Mouse (Mus musculus) forebrain, postnatal 0 days (tissue): Measurements from ENCODE around the gene Picalm. TPM values are rescaled to one million over a fixed set of nuclear protein-coding genes. Genes with fewer than 3 reads are reported as not detected.

ENCODE experiments used
- ATAC-seq: fragments of 200-750 bp; cut with Nextera tagmentation; 2 replicates; pipeline ENCODE4 v1.8.0; 2017; ENCODE audit warnings: mild to moderate bottlenecking, moderate library complexity
- DNase-seq: peaks from one replicate; pipeline ENCODE4 v3.0.0-alpha.2; 2015
- H3K27ac ChIP-seq: fragments of 300-500 bp; sonication (generic); 2 replicates; pipeline ENCODE4 v1.5.1; 2014; ENCODE audit warnings: low read depth, mild to moderate bottlenecking, antibody characterized with exemption, low read length, moderate library complexity, mixed read lengths
- H3K27me3 ChIP-seq: fragments of 300-500 bp; sonication (generic); 2 replicates; pipeline ENCODE4 v1.6.1; 2014; ENCODE audit warnings: mild to moderate bottlenecking, low read length, mixed read lengths; ENCODE audit not compliant: insufficient read depth
- H3K36me3 ChIP-seq: fragments of 300-500 bp; sonication (generic); 2 replicates; pipeline ENCODE4 v1.6.1; 2014; ENCODE audit warnings: mild to moderate bottlenecking, moderate library complexity; ENCODE audit not compliant: insufficient read depth
- H3K4me1 ChIP-seq: fragments of 300-500 bp; sonication (generic); 2 replicates; pipeline ENCODE4 v1.6.1; 2014; ENCODE audit warnings: antibody characterized with exemption; ENCODE audit not compliant: insufficient read depth
- H3K4me2 ChIP-seq: fragments of 300-500 bp; sonication (generic); 2 replicates; pipeline ENCODE4 v1.6.1; 2014; ENCODE audit warnings: low read depth, mild to moderate bottlenecking, moderate library complexity
- H3K4me3 ChIP-seq: fragments of 300-500 bp; sonication (generic); 2 replicates; pipeline ENCODE4 v1.5.1; 2014; ENCODE audit warnings: low read depth, low read length, mixed read lengths
- H3K9ac ChIP-seq: fragments of 300-500 bp; sonication (generic); 2 replicates; pipeline ENCODE4 v1.6.1; 2014; ENCODE audit warnings: mild to moderate bottlenecking
- H3K9me3 ChIP-seq: fragments of 300-500 bp; sonication (generic); 2 replicates; pipeline ENCODE4 v1.6.1; 2016; ENCODE audit warnings: low read length
- CTCF ChIP-seq: sonication (generic); IDR thresholded peaks from 2 replicates; pipeline ENCODE4 v1.5.1; 2016; ENCODE audit warnings: antibody characterized with exemption, control low read depth, low read depth
- WGBS: fragments of 180-500 bp; shearing (Covaris S2); extraction: QIAGEN DNeasy Blood & Tissue Kit; methylation state at CpG from one replicate; pipeline ENCODE4 v1.1.7; 2014; 5-methylcytosine and 5-hydroxymethylcytosine counted together
- polyA plus RNA-seq: library from polyadenylated mRNA; unstranded; fragments of >200 nt; fragmentation: Nextera tagmentation; extraction: Ambion mirVana; gene quantifications from 2 replicates; pipeline ENCODE4 v1.2.1, GENCODE M21; 2015
- total RNA-seq: library from RNA; depleted of rRNA; stranded (reverse); fragments of >200 nt; gene quantifications from 2 replicates; pipeline ENCODE4 v1.2.3, GENCODE M21; 2014; rRNA removed

Gene Picalm
- 211 and 242 TPM in 2 replicates for total RNA-seq
- 16.5 and 21.2 TPM in 2 replicates for polyA plus RNA-seq

DNA sequence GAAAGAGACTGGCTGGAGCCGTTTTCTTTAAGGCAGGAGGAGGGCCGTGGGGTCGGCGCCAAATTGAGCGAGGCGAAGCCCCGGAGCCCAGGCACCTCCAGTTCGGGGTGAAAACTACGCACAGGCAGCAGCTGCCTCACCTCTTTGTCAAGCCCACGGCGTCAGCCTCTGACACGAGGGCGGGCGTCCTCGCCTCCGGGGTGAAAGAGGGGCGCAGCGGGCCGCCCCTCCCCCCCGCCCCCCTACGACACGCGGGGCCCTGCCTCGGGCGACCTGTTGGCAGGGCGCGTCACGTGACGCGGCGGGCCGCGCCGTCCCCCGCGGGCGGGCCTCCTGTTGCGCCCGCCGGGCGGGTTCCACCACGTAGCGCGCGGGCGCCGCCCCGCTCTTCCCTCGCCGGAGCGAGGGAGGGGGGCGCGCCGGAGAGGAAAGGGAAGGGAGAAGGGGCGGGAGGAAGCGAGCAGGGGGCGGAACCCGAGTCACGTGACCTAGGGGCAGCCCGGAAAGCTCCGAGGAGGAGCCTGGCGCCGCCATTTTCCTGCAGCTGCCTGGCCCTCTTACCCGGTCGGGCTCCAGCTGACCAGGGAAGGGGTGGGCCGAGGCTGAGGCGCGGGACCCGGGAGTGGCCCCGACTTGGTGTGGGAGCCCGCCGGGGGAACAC is at the start of gene Picalm:
Gene Picalm, plus strand, starts transcription at position 482 of the 661 bp plus-strand sequence.
- Histone ChIP-seq H3K36me3 (no peaks in the 10 kb centered on the region), H3K27me3 (no peaks in the 10 kb centered on the region), H3K4me2 (peak within 1 kb of the TSS; percentile 76), H3K27ac (peak within 1 kb of the TSS; percentile 98), H3K9me3 (no peaks in the 10 kb centered on the region), H3K9ac (peak within 1 kb of the TSS; percentile 96), H3K4me1 (0 out of 2 replicates have a peak, but pooled peaks cover 4% of the 10 kb centered on the region), H3K4me3 (peak within 1 kb of the TSS; percentile 97)
- 3% methylated on average over 48 of the region's 72 CpGs for WGBS
- ATAC-seq: peak; percentile 92
- no peak for TF ChIP-seq CTCF
- DNase-seq: peak; percentile 98

DNA sequence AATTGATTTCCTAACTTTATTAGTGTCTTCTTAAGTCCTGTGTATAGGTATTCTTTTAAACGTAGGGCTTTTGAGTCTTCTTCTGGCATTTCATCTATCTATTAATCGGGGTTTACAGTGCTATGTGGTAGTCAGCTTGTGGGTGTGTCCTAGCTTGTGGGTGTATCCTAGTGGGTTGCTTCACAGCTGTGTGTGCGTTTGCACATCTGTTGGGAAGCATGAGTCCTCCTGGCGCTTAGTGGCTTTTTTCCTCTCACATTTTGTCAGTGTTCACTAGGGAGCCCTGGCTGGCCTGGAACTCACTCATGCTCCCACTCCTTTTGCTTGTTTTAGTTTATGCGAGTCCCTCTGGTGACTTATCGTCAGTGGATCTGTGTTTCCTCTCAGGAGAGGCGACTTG is 46.2 kb upstream of the Picalm start:
- H3K4me1 ChIP-seq: no peaks in the 10 kb centered on the region
- DNase-seq: no peak
- H3K9me3 ChIP-seq: no peaks in the 10 kb centered on the region
- no peak for TF ChIP-seq CTCF
- ATAC-seq: no peak
- H3K27me3 ChIP-seq: no peaks in the 10 kb centered on the region
- WGBS: 83% methylated on average over 7 of the region's 7 CpGs
- no peak overlapping the region for H3K4me2 ChIP-seq
- no peak overlapping the region for H3K9ac ChIP-seq
- H3K4me3 ChIP-seq: no peak overlapping the region
- no peak overlapping the region for H3K27ac ChIP-seq
- no peaks in the 10 kb centered on the region for H3K36me3 ChIP-seq

DNA sequence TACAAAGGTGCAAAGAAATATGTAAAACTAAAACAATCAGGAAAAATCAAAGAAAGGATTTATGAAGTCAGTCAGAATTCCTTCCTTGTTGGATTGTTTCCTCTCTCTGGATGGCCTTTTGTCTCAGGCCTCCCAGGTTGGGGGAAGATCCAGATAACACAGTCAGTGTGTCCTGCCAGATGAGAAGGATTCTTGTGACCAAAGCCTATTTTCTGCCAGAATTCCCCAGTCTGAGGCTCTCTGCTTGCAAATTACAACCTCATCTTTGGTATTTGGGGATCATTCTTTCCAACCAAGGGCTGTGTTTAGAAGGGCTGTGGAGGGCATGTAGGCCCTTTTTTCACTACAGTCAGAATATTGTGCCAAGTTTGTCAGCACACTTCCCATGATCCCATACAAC is 45.5 kb upstream of the Picalm start:
- no peak for ATAC-seq

DNA sequence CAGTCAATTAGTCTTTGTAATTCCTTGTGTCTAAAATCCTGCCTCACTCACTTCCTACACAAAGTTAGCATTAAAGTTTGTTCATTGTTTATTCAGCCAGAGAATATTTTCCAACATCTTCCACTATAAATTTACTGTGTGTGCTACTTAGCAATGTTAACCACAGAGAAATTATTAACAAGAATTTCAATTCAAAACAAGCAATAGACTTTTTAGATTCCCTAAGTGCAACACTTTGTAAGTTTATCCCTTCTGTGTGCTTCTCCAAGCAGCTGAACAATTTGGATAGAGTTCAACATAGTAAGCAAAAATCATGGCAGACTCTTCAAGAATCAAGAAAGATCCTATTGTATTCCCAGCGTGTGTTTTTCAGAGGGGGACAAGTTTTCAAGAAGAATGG is 44.3 kb upstream of the Picalm start:
- Histone ChIP-seq H3K4me2 (no peak overlapping the region), H3K36me3 (no peaks in the 10 kb centered on the region), H3K4me3 (no peak overlapping the region), H3K27me3 (no peaks in the 10 kb centered on the region), H3K9ac (no peak overlapping the region), H3K9me3 (no peaks in the 10 kb centered on the region), H3K4me1 (no peaks in the 10 kb centered on the region), H3K27ac (no peak overlapping the region)
- no peak for ATAC-seq
- no peak for TF ChIP-seq CTCF
- WGBS: 17% methylated on average over 1 of the region's 1 CpGs
- no peak for DNase-seq

More for the DNA sequence above, 45.5 kb upstream of the Picalm start:
- Histone ChIP-seq H3K27me3 (no peaks in the 10 kb centered on the region), H3K4me2 (no peak overlapping the region), H3K4me1 (no peaks in the 10 kb centered on the region), H3K36me3 (no peaks in the 10 kb centered on the region), H3K9ac (no peak overlapping the region), H3K27ac (no peak overlapping the region), H3K4me3 (no peak overlapping the region), H3K9me3 (no peaks in the 10 kb centered on the region)
- no peak for TF ChIP-seq CTCF
- no peak for DNase-seq

DNA sequence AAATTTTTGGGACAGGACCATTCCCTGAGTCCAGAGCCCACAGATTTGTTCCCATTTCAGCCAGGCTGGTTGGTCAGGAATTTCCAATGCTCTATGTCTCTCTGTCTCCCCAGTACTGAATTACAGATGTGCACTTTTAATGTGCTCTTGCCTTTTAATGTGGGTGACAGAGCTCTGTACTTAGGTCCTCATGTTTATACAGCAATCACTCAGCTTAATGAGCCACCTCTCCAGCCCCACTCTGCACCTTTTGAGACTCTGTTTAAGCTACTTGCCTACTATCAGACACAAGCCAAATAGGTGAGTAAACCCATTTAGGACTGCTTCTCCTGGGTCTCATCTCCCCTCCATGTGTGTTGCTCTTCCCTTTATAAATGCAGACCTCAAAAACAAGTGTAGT is 43.2 kb upstream of the Picalm start:
- Histone ChIP-seq H3K27ac (no peak overlapping the region), H3K9me3 (no peaks in the 10 kb centered on the region), H3K36me3 (no peaks in the 10 kb centered on the region), H3K4me2 (no peak overlapping the region), H3K4me1 (no peaks in the 10 kb centered on the region), H3K27me3 (no peaks in the 10 kb centered on the region), H3K4me3 (no peak overlapping the region), H3K9ac (no peak overlapping the region)
- DNase-seq: no peak
- no peak for TF ChIP-seq CTCF
- ATAC-seq: no peak

DNA sequence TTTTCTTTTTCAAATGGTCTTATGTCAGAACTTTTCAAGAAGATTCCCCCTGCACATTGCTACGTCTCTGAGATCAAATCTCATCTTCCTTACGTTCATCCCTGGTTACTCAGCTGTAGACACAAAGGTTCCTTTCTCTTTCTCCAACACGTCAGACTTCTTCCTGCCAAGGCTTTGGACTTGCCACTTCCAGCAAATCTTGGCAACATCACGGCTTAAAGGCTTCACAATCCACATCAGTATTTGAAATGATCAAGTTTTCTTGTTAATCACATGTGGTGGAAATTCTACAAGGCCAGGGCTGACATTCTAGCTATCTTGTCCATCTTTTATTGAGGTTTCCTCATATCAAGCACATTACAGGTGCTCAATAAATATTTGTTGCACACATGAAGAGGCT is 39.0 kb upstream of the Picalm start:
- no peaks in the 10 kb centered on the region for H3K9me3 ChIP-seq
- ATAC-seq (no peak), DNase-seq (no peak)
- no peak overlapping the region for H3K4me2 ChIP-seq
- no peaks in the 10 kb centered on the region for H3K4me1 ChIP-seq
- no peak overlapping the region for H3K9ac ChIP-seq
- no peaks in the 10 kb centered on the region for H3K36me3 ChIP-seq
- no peaks in the 10 kb centered on the region for H3K27me3 ChIP-seq
- H3K4me3 ChIP-seq: no peak overlapping the region
- no peak overlapping the region for H3K27ac ChIP-seq
- no peak for TF ChIP-seq CTCF
- 59% methylated on average over 4 of the region's 4 CpGs for WGBS

DNA sequence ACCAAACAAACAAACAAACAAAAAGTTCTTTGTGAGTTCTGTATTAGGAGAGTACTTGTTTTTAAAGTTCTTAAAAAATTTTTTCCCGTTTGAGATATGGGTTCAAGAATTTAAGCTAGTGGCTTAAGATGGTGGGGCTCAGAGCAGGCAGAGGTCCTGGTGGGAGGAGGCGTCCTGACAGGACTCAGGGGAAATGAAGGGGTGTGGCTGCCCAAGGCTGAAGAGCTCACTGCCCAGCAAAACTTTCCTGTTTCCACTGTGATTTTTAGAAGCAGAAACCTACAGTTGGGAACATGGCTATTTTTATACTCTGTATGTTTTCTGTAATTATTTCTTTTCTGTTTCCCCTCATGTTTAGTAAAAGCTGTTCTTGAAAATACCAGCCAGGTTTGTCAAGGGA is 38.3 kb upstream of the Picalm start:
- ATAC-seq: no peak
- DNase-seq: no peak
- no peaks in the 10 kb centered on the region for H3K9me3 ChIP-seq
- WGBS: 55% methylated on average over 2 of the region's 2 CpGs
- no peak overlapping the region for H3K9ac ChIP-seq
- H3K27ac ChIP-seq: no peak overlapping the region
- H3K27me3 ChIP-seq: no peaks in the 10 kb centered on the region
- no peak overlapping the region for H3K4me3 ChIP-seq
- H3K36me3 ChIP-seq: no peaks in the 10 kb centered on the region
- no peak overlapping the region for H3K4me2 ChIP-seq
- no peak for TF ChIP-seq CTCF
- H3K4me1 ChIP-seq: no peaks in the 10 kb centered on the region
